Mouse (Mus musculus) hindbrain, embryonic 16.5 days (tissue): ENCODE data around the gene F2rl2. TPM values are rescaled to one million over a fixed set of nuclear protein-coding genes. Genes with fewer than 3 reads are reported as not detected.

ENCODE experiments used
- ATAC-seq: fragments of 200-750 bp; cut with Nextera tagmentation; 2 replicates; pipeline ENCODE4 v1.8.0; 2017; ENCODE audit warnings: moderate TSS enrichment, moderate library complexity
- H3K27ac ChIP-seq: fragments of 300-500 bp; sonication (generic); 2 replicates; pipeline ENCODE4 v1.5.1; 2014; ENCODE audit warnings: low read depth, mild to moderate bottlenecking, control low read depth, low read length, moderate library complexity
- H3K27me3 ChIP-seq: fragments of 300-500 bp; sonication (generic); replicated peaks from 2 replicates; pipeline ENCODE4 v1.6.1; 2014; ENCODE audit warnings: low read length; ENCODE audit not compliant: control insufficient read depth, insufficient read depth
- H3K36me3 ChIP-seq: fragments of 300-500 bp; sonication (generic); 2 replicates; pipeline ENCODE4 v1.6.1; 2014; ENCODE audit warnings: mild to moderate bottlenecking, low read length, moderate library complexity, mixed read lengths; ENCODE audit not compliant: control insufficient read depth, insufficient read depth
- H3K4me1 ChIP-seq: fragments of 300-500 bp; sonication (generic); 2 replicates; pipeline ENCODE4 v1.6.1; 2014; ENCODE audit warnings: low read depth, low read length; ENCODE audit not compliant: control insufficient read depth, insufficient read depth
- H3K4me2 ChIP-seq: fragments of 300-500 bp; sonication (generic); 2 replicates; pipeline ENCODE4 v1.6.1; 2014; ENCODE audit warnings: mild to moderate bottlenecking, low read length, control low read depth, moderate library complexity
- H3K4me3 ChIP-seq: fragments of 300-500 bp; sonication (generic); 2 replicates; pipeline ENCODE4 v1.5.1; 2014; ENCODE audit warnings: mild to moderate bottlenecking, low read length, control low read depth, moderate library complexity
- H3K9ac ChIP-seq: fragments of 300-500 bp; sonication (generic); 2 replicates; pipeline ENCODE4 v1.6.1; 2014; ENCODE audit warnings: low read depth, mild to moderate bottlenecking, control low read depth, low read length, moderate library complexity
- H3K9me3 ChIP-seq: fragments of 300-500 bp; sonication (generic); 2 replicates; pipeline ENCODE4 v1.6.1; 2014; ENCODE audit warnings: mild to moderate bottlenecking, low read length, moderate library complexity; ENCODE audit not compliant: control insufficient read depth
- WGBS: fragments of 180-500 bp; shearing (Covaris S2); extraction: QIAGEN DNeasy Blood & Tissue Kit; methylation state at CpG from one replicate; pipeline ENCODE4 v1.1.7; 2014; 5-methylcytosine and 5-hydroxymethylcytosine counted together
- polyA plus RNA-seq: library from polyadenylated mRNA; unstranded; fragments of >200 nt; fragmentation: Nextera tagmentation; extraction: Ambion mirVana; gene quantifications from 2 replicates; pipeline ENCODE4 v1.2.1, GENCODE M21; 2015

The F2rl2 gene
- polyA plus RNA-seq, 1 experiment from 2014 or later = 0.89 TPM

GRCm38 (mm10) chr13:95747541-95747940 lies 50.9 kb downstream of the F2rl2 start:
- no peak for ATAC-seq
- H3K9ac ChIP-seq = no peak overlapping the region
- no peak overlapping the region for H3K27ac ChIP-seq
- H3K9me3 ChIP-seq = no peaks in the 10 kb centered on the region
- H3K4me2 ChIP-seq = no peak overlapping the region
- no peaks in the 10 kb centered on the region for H3K4me1 ChIP-seq
- H3K36me3 ChIP-seq = no peaks in the 10 kb centered on the region
- H3K4me3 ChIP-seq = no peak overlapping the region
- no peaks in the 10 kb centered on the region for H3K27me3 ChIP-seq
- WGBS = 82% methylated on average over 11 of the region's 11 CpGs

Other genes with a start within 250 kb of the F2rl2 start
- not detected in 2 replicates for gene S100z, start 218.1 kb upstream of the F2rl2 start, polyA plus RNA-seq
- gene F2rl1, start 171.6 kb upstream of the F2rl2 start, polyA plus RNA-seq = 0.08 and 0.09 TPM in 2 replicates
- 55.8 and 59.4 TPM in 2 replicates for gene F2r, start 78.4 kb upstream of the F2rl2 start, polyA plus RNA-seq
- gene Iqgap2, start 195.1 kb downstream of the F2rl2 start, polyA plus RNA-seq = 3.5 and 3.8 TPM in 2 replicates